Mouse (Mus musculus): ENCODE measurements around the gene Tshr. TPM values are rescaled to one million over a fixed set of nuclear protein-coding genes. Genes with fewer than 3 reads are reported as not detected.

Gene Tshr
- polyA plus RNA-seq, 1 experiment from 2014 or later, result 0.08 TPM

- H3K9me3 ChIP-seq (ENCODE audit: control insufficient read depth, low read length), result no peaks in the 10 kb centered on the region
- no peak overlapping the region for H3K4me3 ChIP-seq (ENCODE audit: low read depth, low read length)
- no peak overlapping the region for H3K4me2 ChIP-seq (ENCODE audit: low read depth)
- no peaks in the 10 kb centered on the region for H3K36me3 ChIP-seq (ENCODE audit: control insufficient read depth, insufficient read depth, low read length)
- no peak for ATAC-seq (ENCODE audit: insufficient read depth, low FRiP score, low TSS enrichment)
- no peak overlapping the region for H3K27ac ChIP-seq (ENCODE audit: low read depth, low read length)
- WGBS, result 91% methylated on average over 13 of the region's 13 CpGs
- no peak for DNase-seq (ENCODE audit: low spot score)
- no peaks in the 10 kb centered on the region for H3K4me1 ChIP-seq (ENCODE audit: control insufficient read depth, insufficient read depth, low read length)
- H3K9ac ChIP-seq (ENCODE audit: low read length), result no peak overlapping the region
- no peaks in the 10 kb centered on the region for H3K27me3 ChIP-seq (ENCODE audit: control insufficient read depth, insufficient read depth, low read length)
Observed at GRCm38 (mm10) chr12:91482195-91482733, 97.9 kb downstream of the Tshr start.

GRCm38 (mm10) chr12:91486342-91486741, 102.0 kb downstream of the Tshr start:
- DNase-seq (ENCODE audit: low spot score) (no peak), ATAC-seq (ENCODE audit: insufficient read depth, low FRiP score, low TSS enrichment) (no peak)
- no peaks in the 10 kb centered on the region for H3K4me1 ChIP-seq (ENCODE audit: control insufficient read depth, insufficient read depth, low read length)
- H3K4me2 ChIP-seq (ENCODE audit: low read depth), result no peak overlapping the region
- 89% methylated on average over 4 of the region's 4 CpGs for WGBS
- no peak overlapping the region for H3K4me3 ChIP-seq (ENCODE audit: low read depth, low read length)
- H3K9ac ChIP-seq (ENCODE audit: low read length), result no peak overlapping the region
- H3K27me3 ChIP-seq (ENCODE audit: control insufficient read depth, insufficient read depth, low read length), result no peaks in the 10 kb centered on the region
- H3K36me3 ChIP-seq (ENCODE audit: control insufficient read depth, insufficient read depth, low read length), result no peaks in the 10 kb centered on the region
- H3K9me3 ChIP-seq (ENCODE audit: control insufficient read depth, low read length), result no peaks in the 10 kb centered on the region
- H3K27ac ChIP-seq (ENCODE audit: low read depth, low read length), result no peak overlapping the region

GRCm38 (mm10) chr12:91488406-91488805, 104.0 kb downstream of the Tshr start:
- Histone ChIP-seq H3K4me2 (ENCODE audit: low read depth) (no peak overlapping the region), H3K9me3 (ENCODE audit: control insufficient read depth, low read length) (no peaks in the 10 kb centered on the region), H3K4me3 (ENCODE audit: low read depth, low read length) (no peak overlapping the region), H3K27me3 (ENCODE audit: control insufficient read depth, insufficient read depth, low read length) (no peaks in the 10 kb centered on the region), H3K27ac (ENCODE audit: low read depth, low read length) (no peak overlapping the region), H3K4me1 (ENCODE audit: control insufficient read depth, insufficient read depth, low read length) (no peaks in the 10 kb centered on the region), H3K9ac (ENCODE audit: low read length) (no peak overlapping the region), H3K36me3 (ENCODE audit: control insufficient read depth, insufficient read depth, low read length) (no peaks in the 10 kb centered on the region)
- no peak for DNase-seq (ENCODE audit: low spot score)
- ATAC-seq (ENCODE audit: insufficient read depth, low FRiP score, low TSS enrichment), result no peak
- WGBS, result 72% methylated on average over 3 of the region's 3 CpGs

DNA sequence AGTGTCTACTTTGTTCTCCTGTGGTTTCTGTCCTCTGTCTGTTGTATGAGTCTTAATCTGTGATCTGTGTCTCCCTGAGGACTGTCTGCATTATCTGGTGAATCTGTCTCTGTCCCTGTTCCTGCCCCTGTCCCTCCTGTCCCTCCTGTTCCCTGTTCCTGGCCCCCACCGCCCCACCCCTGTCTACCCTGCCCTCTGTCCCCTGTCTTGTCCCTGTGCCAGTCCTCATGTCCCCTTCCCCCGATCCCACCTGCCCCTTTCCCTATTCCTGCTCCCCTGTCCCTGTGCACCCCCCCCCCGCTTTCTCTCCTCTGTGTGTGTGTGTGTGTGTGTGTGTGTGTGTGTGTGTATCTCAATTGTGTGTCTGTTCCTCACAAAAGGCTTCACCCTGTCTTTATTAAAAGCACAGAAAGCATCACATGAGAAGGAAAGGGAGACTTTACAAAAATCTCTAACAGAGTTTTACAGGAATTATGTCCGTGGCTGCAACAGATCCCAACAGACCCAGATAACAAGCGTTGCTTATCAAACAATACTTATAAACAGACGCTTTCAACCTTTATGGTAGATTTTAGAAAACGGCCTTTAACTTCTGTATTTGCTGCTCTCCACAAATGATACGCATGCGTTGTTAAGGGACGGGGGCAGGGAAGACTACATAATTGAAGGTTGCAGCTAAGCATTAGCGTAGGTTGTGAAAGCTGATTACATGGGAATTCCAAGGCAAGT, 111.3 kb downstream of the Tshr start:
- no peak overlapping the region for H3K27ac ChIP-seq (ENCODE audit: low read depth, low read length)

DNA sequence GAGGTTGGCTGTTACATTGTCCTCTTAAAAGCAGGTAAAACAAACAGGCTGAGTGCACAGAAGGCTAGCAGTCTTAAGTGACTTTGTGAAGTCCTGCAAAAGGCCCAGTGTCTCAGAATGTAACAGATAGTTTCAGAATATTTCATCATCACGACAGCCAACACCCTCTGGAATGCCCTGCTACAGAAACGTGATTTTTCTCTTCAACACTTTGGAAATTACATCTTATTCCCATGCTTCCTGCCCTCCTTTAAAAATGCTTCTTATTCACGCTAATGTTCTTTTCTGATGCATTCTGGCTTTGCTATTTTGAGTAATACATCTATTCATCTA, 111.8 kb downstream of the Tshr start:
- Histone ChIP-seq H3K4me3 (ENCODE audit: low read depth, low read length) (no peak overlapping the region), H3K4me1 (ENCODE audit: control insufficient read depth, insufficient read depth, low read length) (no peaks in the 10 kb centered on the region), H3K9ac (ENCODE audit: low read length) (no peak overlapping the region), H3K27ac (ENCODE audit: low read depth, low read length) (no peak overlapping the region), H3K4me2 (ENCODE audit: low read depth) (no peak overlapping the region), H3K36me3 (ENCODE audit: control insufficient read depth, insufficient read depth, low read length) (no peaks in the 10 kb centered on the region), H3K27me3 (ENCODE audit: control insufficient read depth, insufficient read depth, low read length) (no peaks in the 10 kb centered on the region), H3K9me3 (ENCODE audit: control insufficient read depth, low read length) (no peaks in the 10 kb centered on the region)
- ATAC-seq (ENCODE audit: insufficient read depth, low FRiP score, low TSS enrichment), result no peak
- DNase-seq (ENCODE audit: low spot score), result no peak
- WGBS, result 66% methylated on average over 3 of the region's 3 CpGs

More for the DNA sequence above, 111.3 kb downstream of the Tshr start:
- H3K9ac ChIP-seq (ENCODE audit: low read length), result no peak overlapping the region; the same call in 1 of the 2 replicates
- 65% methylated on average over 11 of the region's 11 CpGs for WGBS
- no peaks in the 10 kb centered on the region for H3K9me3 ChIP-seq (ENCODE audit: control insufficient read depth, low read length)
- H3K27me3 ChIP-seq (ENCODE audit: control insufficient read depth, insufficient read depth, low read length), result no peaks in the 10 kb centered on the region
- H3K4me3 ChIP-seq (ENCODE audit: low read depth, low read length), result no peak overlapping the region
- no peak for DNase-seq (ENCODE audit: low spot score)
- H3K4me1 ChIP-seq (ENCODE audit: control insufficient read depth, insufficient read depth, low read length), result no peaks in the 10 kb centered on the region
- ATAC-seq (ENCODE audit: insufficient read depth, low FRiP score, low TSS enrichment), result peak; percentile 53
- no peak overlapping the region for H3K4me2 ChIP-seq (ENCODE audit: low read depth)
- no peaks in the 10 kb centered on the region for H3K36me3 ChIP-seq (ENCODE audit: control insufficient read depth, insufficient read depth, low read length)

DNA sequence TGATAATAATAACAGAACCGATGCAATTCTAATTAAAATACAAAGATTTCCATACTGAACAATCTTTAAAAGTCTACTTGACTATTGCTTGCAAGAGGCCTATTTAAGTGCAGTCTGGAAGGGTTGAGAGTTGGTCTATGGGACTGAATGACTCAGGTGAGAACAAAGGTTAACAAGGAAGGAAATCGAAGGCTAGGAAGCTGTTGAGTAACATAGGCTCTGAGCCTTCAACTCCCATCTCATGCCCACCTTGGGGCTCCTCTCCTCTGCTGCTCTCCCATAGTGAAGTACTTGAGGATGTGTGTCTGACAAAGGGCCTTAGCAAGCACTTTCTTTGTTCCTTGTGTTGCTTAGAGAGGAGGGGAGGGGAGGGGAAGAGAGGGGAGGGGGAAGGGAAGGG, 116.1 kb downstream of the Tshr start:
- H3K9ac ChIP-seq (ENCODE audit: low read length), result no peak overlapping the region
- DNase-seq (ENCODE audit: low spot score) (no peak), ATAC-seq (ENCODE audit: insufficient read depth, low FRiP score, low TSS enrichment) (no peak)
- H3K4me1 ChIP-seq (ENCODE audit: control insufficient read depth, insufficient read depth, low read length), result no peaks in the 10 kb centered on the region
- H3K36me3 ChIP-seq (ENCODE audit: control insufficient read depth, insufficient read depth, low read length), result no peaks in the 10 kb centered on the region
- no peak overlapping the region for H3K4me2 ChIP-seq (ENCODE audit: low read depth)
- 89% methylated on average over 2 of the region's 2 CpGs for WGBS
- no peaks in the 10 kb centered on the region for H3K9me3 ChIP-seq (ENCODE audit: control insufficient read depth, low read length)
- H3K4me3 ChIP-seq (ENCODE audit: low read depth, low read length), result no peak overlapping the region
- H3K27ac ChIP-seq (ENCODE audit: low read depth, low read length), result no peak overlapping the region
- H3K27me3 ChIP-seq (ENCODE audit: control insufficient read depth, insufficient read depth, low read length), result no peaks in the 10 kb centered on the region

- H3K27me3 ChIP-seq (ENCODE audit: control insufficient read depth, insufficient read depth, low read length), result no peaks in the 10 kb centered on the region
- no peak overlapping the region for H3K4me2 ChIP-seq (ENCODE audit: low read depth)
- H3K9me3 ChIP-seq (ENCODE audit: control insufficient read depth, low read length), result no peaks in the 10 kb centered on the region
- no peak for DNase-seq (ENCODE audit: low spot score)
- H3K36me3 ChIP-seq (ENCODE audit: control insufficient read depth, insufficient read depth, low read length), result no peaks in the 10 kb centered on the region
- H3K9ac ChIP-seq (ENCODE audit: low read length), result no peak overlapping the region
- H3K27ac ChIP-seq (ENCODE audit: low read depth, low read length), result no peak overlapping the region
- ATAC-seq (ENCODE audit: insufficient read depth, low FRiP score, low TSS enrichment), result 0 out of 2 replicates have a peak, but pooled peaks have one; percentile 55
- 52% methylated on average over 3 of the region's 3 CpGs for WGBS
- H3K4me1 ChIP-seq (ENCODE audit: control insufficient read depth, insufficient read depth, low read length), result no peaks in the 10 kb centered on the region
- no peak overlapping the region for H3K4me3 ChIP-seq (ENCODE audit: low read depth, low read length)
Observed at GRCm38 (mm10) chr12:91511766-91512165, 127.4 kb downstream of the Tshr start.

DNA sequence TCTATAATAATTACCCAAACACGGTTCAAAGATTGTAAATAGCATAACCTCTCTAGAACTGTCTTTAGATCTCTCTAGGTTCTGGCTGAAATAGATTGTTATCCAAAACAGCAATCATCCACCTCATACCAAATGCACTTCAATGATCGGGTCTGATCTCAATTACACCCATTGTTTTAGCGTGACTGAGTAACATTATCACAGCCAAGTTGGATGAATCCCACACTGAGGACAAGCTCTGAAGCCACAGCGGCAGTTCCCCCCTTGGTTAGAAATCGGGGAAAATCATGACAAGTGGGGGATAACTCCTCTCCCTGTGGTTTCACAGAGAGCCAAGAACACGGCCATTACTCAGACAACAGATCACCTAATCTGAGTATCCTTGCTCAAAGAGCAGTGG, 129.6 kb downstream of the Tshr start:
- no peaks in the 10 kb centered on the region for H3K4me1 ChIP-seq (ENCODE audit: control insufficient read depth, insufficient read depth, low read length)
- H3K4me2 ChIP-seq (ENCODE audit: low read depth), result no peak overlapping the region
- no peak overlapping the region for H3K27ac ChIP-seq (ENCODE audit: low read depth, low read length)
- H3K9me3 ChIP-seq (ENCODE audit: control insufficient read depth, low read length), result no peaks in the 10 kb centered on the region
- no peaks in the 10 kb centered on the region for H3K36me3 ChIP-seq (ENCODE audit: control insufficient read depth, insufficient read depth, low read length)
- 80% methylated on average over 6 of the region's 6 CpGs for WGBS
- no peak overlapping the region for H3K9ac ChIP-seq (ENCODE audit: low read length)
- H3K27me3 ChIP-seq (ENCODE audit: control insufficient read depth, insufficient read depth, low read length), result no peaks in the 10 kb centered on the region
- no peak overlapping the region for H3K4me3 ChIP-seq (ENCODE audit: low read depth, low read length)
- ATAC-seq (ENCODE audit: insufficient read depth, low FRiP score, low TSS enrichment) (no peak), DNase-seq (ENCODE audit: low spot score) (no peak)

DNA sequence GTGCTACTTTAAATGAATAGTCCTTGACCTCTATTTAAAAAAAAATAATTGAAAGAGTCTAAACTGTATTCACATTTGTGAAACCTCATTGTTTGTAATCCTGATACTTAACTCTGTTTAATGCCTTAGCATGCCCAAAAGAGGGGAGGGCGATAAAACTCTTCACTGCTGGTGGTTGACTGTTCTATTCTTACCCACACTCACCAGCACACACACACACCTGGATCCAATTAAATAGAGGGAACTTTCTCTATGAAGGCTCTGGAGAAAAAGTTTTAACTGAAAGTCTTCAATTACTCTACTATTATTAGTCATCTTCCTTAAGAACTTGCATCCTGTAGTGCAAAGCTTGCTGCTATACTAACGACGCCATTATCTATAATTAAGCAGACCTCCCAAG, 133.4 kb downstream of the Tshr start:
- Histone ChIP-seq H3K9me3 (ENCODE audit: control insufficient read depth, low read length) (no peaks in the 10 kb centered on the region), H3K4me1 (ENCODE audit: control insufficient read depth, insufficient read depth, low read length) (no peaks in the 10 kb centered on the region), H3K4me2 (ENCODE audit: low read depth) (no peak overlapping the region), H3K27me3 (ENCODE audit: control insufficient read depth, insufficient read depth, low read length) (no peaks in the 10 kb centered on the region), H3K27ac (ENCODE audit: low read depth, low read length) (no peak overlapping the region), H3K36me3 (ENCODE audit: control insufficient read depth, insufficient read depth, low read length) (no peaks in the 10 kb centered on the region), H3K9ac (ENCODE audit: low read length) (no peak overlapping the region), H3K4me3 (ENCODE audit: low read depth, low read length) (no peak overlapping the region)
- ATAC-seq (ENCODE audit: insufficient read depth, low FRiP score, low TSS enrichment) (no peak), DNase-seq (ENCODE audit: low spot score) (no peak)
- 71% methylated on average over 3 of the region's 3 CpGs for WGBS
